Mouse (Mus musculus) testis, adult 2 months (tissue): ENCODE measurements at regions not wholly inside any gene's neighbourhood (a gene's known extent, or its start where the extent isn't known, plus 50 kb on each side); places are given as distances from the start of the nearest gene placed in this dataset.

ENCODE experiments used
- CTCF ChIP-seq: fragments of 200-500 bp; IDR thresholded peaks from 2 replicates; pipeline ENCODE4 v1.5.1; 2012; ENCODE audit warnings: low read depth, mild to moderate bottlenecking, inconsistent platforms, low read length, moderate library complexity; ENCODE audit not compliant: control insufficient read depth, insufficient read depth, insufficient replicate concordance
- POLR2A ChIP-seq: fragments of 200-500 bp; IDR thresholded peaks from 2 replicates; pipeline ENCODE4 v1.6.1; 2012; ENCODE audit warnings: low read depth, mild to moderate bottlenecking, inconsistent platforms, low read length, moderate library complexity; ENCODE audit not compliant: control insufficient read depth

- TF ChIP-seq CTCF = no peak
- TF ChIP-seq POLR2A = no peak
These were observed 58.3 kb upstream of the Mast4 start for GRCm38 (mm10) chr13:103392581-103392980.
